Mouse (Mus musculus) spleen, adult 2 months (tissue): Measurements from ENCODE around the gene Fntb.

ENCODE experiments used
- CTCF ChIP-seq: fragments of 200-500 bp; IDR thresholded peaks from 2 replicates; pipeline ENCODE4 v1.5.1; 2011; ENCODE audit warnings: mild to moderate bottlenecking, inconsistent platforms; ENCODE audit not compliant: insufficient read depth, insufficient read length, insufficient replicate concordance; ENCODE audit errors: extremely low read depth
- POLR2A ChIP-seq: fragments of 200-500 bp; IDR thresholded peaks from 2 replicates; pipeline ENCODE4 v1.6.1; 2011; ENCODE audit warnings: low read depth, low read length, inconsistent platforms

DNA sequence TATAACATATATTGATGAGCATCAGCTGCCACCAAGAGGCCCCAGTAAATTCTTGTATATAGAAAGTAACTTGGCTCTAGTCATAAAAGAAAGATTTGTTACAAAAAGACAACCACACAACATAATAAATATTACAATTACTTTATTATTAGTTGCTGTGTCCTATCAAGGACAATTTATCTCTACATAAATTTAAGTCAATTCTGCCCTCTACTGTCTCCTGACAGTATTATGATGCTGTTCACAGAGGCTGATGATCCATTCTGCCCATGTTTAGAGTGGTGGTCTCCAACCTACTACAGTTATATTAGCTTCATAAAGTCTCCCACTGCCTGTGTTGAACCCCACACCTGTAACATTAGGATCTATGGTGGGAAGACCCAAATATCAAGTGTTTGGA, 44.8 kb upstream of the Fntb start:
- TF ChIP-seq POLR2A = no peak
- no peak for TF ChIP-seq CTCF
